8 mouse cellular contexts compared by ENCODE assay signal in the genomic region with DNA sequence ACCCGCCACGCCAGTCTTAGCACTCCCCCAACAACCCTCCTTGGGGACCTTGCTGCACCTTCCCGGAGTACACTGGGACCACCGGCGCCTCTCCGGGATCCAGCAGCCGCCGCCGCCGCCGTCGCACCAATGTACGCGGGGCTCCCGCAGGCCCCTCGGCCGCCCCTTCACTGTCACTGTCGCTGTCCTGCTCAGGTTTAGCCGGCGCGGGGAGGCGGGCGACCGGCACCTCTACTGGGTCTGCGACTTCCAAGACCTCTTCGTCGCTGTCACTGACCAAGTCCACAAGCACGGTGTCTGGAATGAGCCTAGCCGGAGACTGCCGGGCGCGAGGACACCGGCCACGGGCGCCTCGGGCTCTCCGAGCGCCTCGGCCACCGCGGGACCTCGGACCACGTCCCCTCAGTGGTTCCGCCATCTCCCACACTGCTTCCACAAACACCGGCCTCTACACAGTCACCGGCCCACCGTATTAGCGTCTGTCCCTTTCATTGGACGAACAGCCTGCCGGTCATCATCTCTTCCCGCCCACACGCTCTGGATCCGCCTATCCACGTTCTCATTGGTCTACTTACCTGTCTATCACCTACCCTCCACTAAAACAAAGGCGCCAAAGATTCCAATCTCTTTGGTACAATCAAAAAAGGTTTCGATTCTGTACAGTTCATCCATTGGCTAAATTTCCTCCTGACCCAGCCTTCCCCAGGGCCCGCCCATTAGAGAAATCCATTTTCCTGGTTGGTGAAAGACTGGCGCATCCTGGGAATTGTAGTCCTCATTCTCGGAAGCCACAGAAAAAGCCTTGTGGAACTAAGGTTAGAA. TPM values are rescaled to one million over a fixed set of nuclear protein-coding genes. Genes with fewer than 3 reads are reported as not detected.
DNase-seq lines count a peak whose midpoint lies in the region; ATAC-seq and TF ChIP-seq lines count a peak whose summit lies in the region.

A gene (minus strand): TSS at position 440 of the 822 bp plus-strand sequence.

- in situ Hi-C loops in Patski (cut with MboI; ENCODE audit: low pct_unique_long_range_greater_than_20kb) = loop anchor here (5.0 kb wide), 1 partner anchor 131 kb away; no protein-coding TSS in a partner anchor

- WGBS in hindbrain, embryonic 13.5 days = under 1% methylated on average over 53 of the region's 59 CpGs

- no peaks in the 10 kb centered on the region for H3K27me3 ChIP-seq in Patski
- H3K27me3 ChIP-seq in hindbrain, embryonic 13.5 days = no peaks in the 10 kb centered on the region

- peak within 1 kb of the TSS; percentile 77 for H3K27ac ChIP-seq in hindbrain, embryonic 13.5 days

- DNase-seq in Patski (ENCODE audit: low read depth, low spot score) = peak; percentile 99
- peak; percentile 97 to 99 for DNase-seq in cerebellum, postnatal 14 days
- DNase-seq in frontal cortex, postnatal 14 days (ENCODE audit: low spot score in 2 of 2) = peak; percentile 97 to 98
- DNase-seq in layer of hippocampus, postnatal 25 days (ENCODE audit: extremely low spot score in 1 of 2, low spot score in 1 of 2) = peak; percentile 85 to 92
- peak; percentile 98 for DNase-seq in lung, postnatal 25 days (ENCODE audit: low spot score)
- peak; percentile 100 for DNase-seq in retina, embryonic 14.5 days (ENCODE audit: low spot score)
- DNase-seq in thymus, postnatal 4 days = peak; percentile 90

- H3K4me3 ChIP-seq in hindbrain, embryonic 13.5 days = peak within 1 kb of the TSS; percentile 86

- H3K4me1 ChIP-seq in hindbrain, embryonic 13.5 days (replicated peaks) = peaks cover 11% of the 10 kb centered on the region; the same call in 1 of the 2 replicates

- ATAC-seq in Patski = peak; percentile 98
- ATAC-seq in hindbrain, embryonic 13.5 days (ENCODE audit: low FRiP score) = peak; percentile 100

- POLR2A ChIA-PET in Patski (lab: Charles Lee) = no interaction called here

- no peaks in the 10 kb centered on the region for H3K9me3 ChIP-seq in hindbrain, embryonic 13.5 days

- peak within 1 kb of the TSS; percentile 83 for H3K4me2 ChIP-seq in hindbrain, embryonic 13.5 days

- peak within 1 kb of the TSS; percentile 82 for H3K9ac ChIP-seq in hindbrain, embryonic 13.5 days

- TF ChIP-seq CTCF in Patski (IDR thresholded peaks at IDR 0.05) = no peak

- H3K36me3 ChIP-seq in hindbrain, embryonic 13.5 days = peaks cover 3% of the 10 kb centered on the region; the same call in 1 of the 2 replicates

- CTCF ChIA-PET in Patski (lab: Charles Lee) = interaction anchor here (0.6 kb wide), 1 partner anchor 130 kb away, joined by 3 read pairs; no protein-coding TSS in a partner anchor

RNA-seq across cellular contexts. Expression of the gene that starts here (rescaled TPM):
- polyA plus RNA-seq in Patski (2021) = 8.9 TPM
- polyA plus RNA-seq in hindbrain, embryonic 13.5 days (2015; fragmentation: Nextera tagmentation; extraction: Ambion mirVana) = 3.1 and 3.2 TPM in 2 replicates
- 1 to 10 TPM; 5.8 to 8.4 TPM for total RNA-seq in layer of hippocampus, postnatal 25 days (2021)

Comparison
In these comparisons a context has a peak if more than half of its experiments do, and no peak if none do; other contexts are left out.
1. Peak in every context shown above with its lines: DNase-seq, ATAC-seq, H3K4me3 ChIP-seq and H3K27ac ChIP-seq.